Mouse (Mus musculus) kidney, adult 2 months (tissue): ENCODE results near the gene Tank. TPM values are rescaled to one million over a fixed set of nuclear protein-coding genes. Genes with fewer than 3 reads are reported as not detected.

Experiments
- DNase-seq: peaks from one replicate; pipeline ENCODE4 v3.0.0; 2021
- H3K27ac ChIP-seq: fragments of 200-500 bp; 2 replicates; pipeline ENCODE4 v1.5.1; 2012; ENCODE audit warnings: low read depth, low read length, control low read depth, inconsistent platforms; ENCODE audit not compliant: insufficient read depth
- H3K27me3 ChIP-seq: fragments of 200-500 bp; replicated peaks from 2 replicates; pipeline ENCODE4 v1.6.1; 2012; ENCODE audit warnings: mild to moderate bottlenecking, moderate library complexity, low read length, inconsistent platforms; ENCODE audit not compliant: control insufficient read depth, insufficient read depth
- H3K36me3 ChIP-seq: fragments of 200-500 bp; 2 replicates; pipeline ENCODE4 v1.6.1; 2012; ENCODE audit warnings: mild to moderate bottlenecking, moderate library complexity, low read length, inconsistent platforms; ENCODE audit not compliant: control insufficient read depth, insufficient read depth
- H3K4me1 ChIP-seq: fragments of 200-500 bp; 2 replicates; pipeline ENCODE4 v1.6.1; 2011; ENCODE audit warnings: low read length; ENCODE audit not compliant: control insufficient read depth, insufficient read depth
- H3K4me3 ChIP-seq: fragments of 200-500 bp; 2 replicates; pipeline ENCODE4 v1.5.1; 2011; ENCODE audit warnings: mild to moderate bottlenecking, low read depth, low read length, control low read depth; ENCODE audit not compliant: insufficient read depth
- CTCF ChIP-seq: fragments of 200-500 bp; conservative IDR thresholded peaks from 2 replicates; pipeline ENCODE4 v1.5.1; 2011; ENCODE audit warnings: low read depth, mild to moderate bottlenecking, control low read depth, low read length, moderate library complexity, mixed read lengths; ENCODE audit not compliant: insufficient read depth, insufficient read length
- POLR2A ChIP-seq: fragments of 200-500 bp; IDR thresholded peaks from one replicate; pipeline ENCODE4 v1.6.1; 2011; ENCODE audit warnings: low read depth, low read length, control low read depth
- WGBS: fragments of 180-500 bp; shearing (Covaris S2); methylation state at CpG from one replicate; pipeline ENCODE4 v1.1.7; 2018; 5-methylcytosine and 5-hydroxymethylcytosine counted together
- polyA plus RNA-seq: library from polyadenylated mRNA; depleted of rRNA; stranded (reverse); fragments of >200 nt; gene quantifications from 2 replicates; pipeline ENCODE4 v1.2.3, GENCODE M21; 2012; rRNA removed

The Tank gene
- 4.5 and 6.4 TPM in 2 replicates for polyA plus RNA-seq

GRCm38 (mm10) chr2:61578433-61578832 is at the start of gene Tank:
Tank (plus strand) TSS chr2:61578585.
- TF ChIP-seq CTCF: no peak
- TF ChIP-seq POLR2A: no peak
- no peak within 1 kb of the TSS for H3K27ac ChIP-seq
- no peaks in the 10 kb centered on the region for H3K27me3 ChIP-seq
- no peak for DNase-seq
- 85% methylated on average over 10 of the region's 10 CpGs for WGBS
- H3K36me3 ChIP-seq: no peaks in the 10 kb centered on the region
- H3K4me3 ChIP-seq: no peak within 1 kb of the TSS
- H3K4me1 ChIP-seq: no peaks in the 10 kb centered on the region

DNA sequence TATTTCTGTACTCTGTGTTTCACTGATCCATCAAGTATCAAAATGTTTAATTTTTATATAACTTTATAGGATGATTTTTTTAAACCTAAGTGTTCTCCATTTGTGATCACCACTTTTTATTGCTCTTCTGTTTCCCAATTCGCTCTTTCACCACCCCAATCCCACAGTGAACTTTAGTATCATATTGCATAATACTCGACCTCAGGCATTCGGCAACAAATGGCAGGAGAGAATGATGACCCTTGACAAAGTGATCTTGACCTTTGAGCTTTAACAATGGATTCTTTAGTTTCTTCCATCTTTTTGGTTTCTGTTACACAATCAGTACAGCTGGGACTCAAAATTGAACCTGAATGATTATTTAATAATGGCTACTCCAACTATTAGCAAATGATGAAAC is 46.1 kb upstream of the Tank start:
- H3K36me3 ChIP-seq: no peaks in the 10 kb centered on the region
- no peak overlapping the region for H3K27ac ChIP-seq
- no peak for DNase-seq
- H3K27me3 ChIP-seq: no peaks in the 10 kb centered on the region
- TF ChIP-seq CTCF (no peak), POLR2A (no peak)
- H3K4me1 ChIP-seq: no peaks in the 10 kb centered on the region
- 72% methylated on average over 3 of the region's 3 CpGs for WGBS
- H3K4me3 ChIP-seq: no peak overlapping the region

- Histone ChIP-seq H3K4me3 (no peak overlapping the region), H3K27ac (no peak overlapping the region), H3K36me3 (no peaks in the 10 kb centered on the region), H3K27me3 (no peaks in the 10 kb centered on the region), H3K4me1 (no peaks in the 10 kb centered on the region)
- TF ChIP-seq POLR2A: no peak
- TF ChIP-seq CTCF: no peak
- DNase-seq: peak; percentile 12
- 57% methylated on average over 2 of the region's 2 CpGs for WGBS
Measured at GRCm38 (mm10) chr2:61533131-61533530, 45.3 kb upstream of the Tank start.

- no peaks in the 10 kb centered on the region for H3K27me3 ChIP-seq
- H3K27ac ChIP-seq: no peak overlapping the region
- no peak for TF ChIP-seq POLR2A
- no peak for TF ChIP-seq CTCF
- H3K4me3 ChIP-seq: no peak overlapping the region
- 82% methylated on average over 2 of the region's 2 CpGs for WGBS
- no peaks in the 10 kb centered on the region for H3K4me1 ChIP-seq
- DNase-seq: no peak
- no peaks in the 10 kb centered on the region for H3K36me3 ChIP-seq
Measured at GRCm38 (mm10) chr2:61536901-61537300, 41.5 kb upstream of the Tank start.

- Histone ChIP-seq H3K36me3 (no peaks in the 10 kb centered on the region), H3K27ac (no peak overlapping the region), H3K4me3 (no peak overlapping the region), H3K4me1 (no peaks in the 10 kb centered on the region), H3K27me3 (no peaks in the 10 kb centered on the region)
- WGBS: 24% methylated on average over 2 of the region's 2 CpGs
- no peak for TF ChIP-seq POLR2A
- no peak for TF ChIP-seq CTCF
- DNase-seq: no peak
Measured at GRCm38 (mm10) chr2:61539378-61539777, 39.0 kb upstream of the Tank start.

DNA sequence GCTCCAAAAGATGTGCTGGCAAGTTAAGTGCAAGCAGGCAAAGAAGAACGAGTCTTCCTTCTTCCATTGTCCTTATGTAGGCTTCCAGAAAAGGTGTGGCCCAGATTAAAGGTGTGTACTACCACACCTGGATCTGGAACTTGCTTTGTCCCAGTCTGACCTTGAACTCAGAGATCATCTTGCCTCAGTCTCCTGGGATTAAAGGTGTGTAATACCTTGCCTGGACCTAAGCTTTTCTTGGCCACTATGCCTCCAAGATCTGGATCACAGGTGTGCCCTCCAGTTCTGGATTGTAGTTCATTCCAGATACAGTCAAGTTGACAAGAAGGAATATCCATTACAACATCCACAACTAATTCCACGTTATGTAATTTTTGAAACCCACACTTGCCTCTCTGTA is 36.0 kb upstream of the Tank start:
- Histone ChIP-seq H3K4me1 (no peaks in the 10 kb centered on the region), H3K27ac (no peak overlapping the region), H3K36me3 (no peaks in the 10 kb centered on the region), H3K27me3 (no peaks in the 10 kb centered on the region), H3K4me3 (no peak overlapping the region)
- TF ChIP-seq POLR2A (no peak), CTCF (no peak)
- 88% methylated on average over 2 of the region's 2 CpGs for WGBS
- DNase-seq: no peak

DNA sequence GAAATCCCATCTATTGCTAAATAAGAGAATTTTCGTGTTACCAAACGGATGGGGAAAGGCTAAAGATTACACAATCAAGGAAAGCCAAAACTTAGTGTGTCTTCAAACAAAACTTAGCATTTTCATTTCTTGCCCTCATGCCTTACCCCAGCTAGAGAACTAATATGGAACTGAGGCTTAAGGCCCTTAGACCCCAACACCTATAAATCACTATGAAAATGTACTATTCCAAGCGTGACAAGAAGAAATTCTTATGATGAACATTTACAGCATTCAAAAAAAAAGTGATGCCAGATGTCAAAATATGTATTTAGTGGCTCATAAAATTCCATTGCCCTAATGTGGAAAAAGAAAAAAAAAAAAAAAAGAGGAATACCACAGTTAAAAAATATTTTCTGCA is 32.7 kb upstream of the Tank start:
- no peak for TF ChIP-seq POLR2A
- no peak for TF ChIP-seq CTCF
- Histone ChIP-seq H3K27me3 (no peaks in the 10 kb centered on the region; the same call in 1 of the 2 replicates), H3K27ac (no peak overlapping the region), H3K4me3 (no peak overlapping the region), H3K4me1 (no peaks in the 10 kb centered on the region), H3K36me3 (no peaks in the 10 kb centered on the region)
- WGBS: 75% methylated on average over 3 of the region's 3 CpGs
- DNase-seq: no peak

GRCm38 (mm10) chr2:61548021-61548420 is 30.4 kb upstream of the Tank start:
- 70% methylated on average over 2 of the region's 2 CpGs for WGBS
- TF ChIP-seq POLR2A (no peak), CTCF (no peak)
- Histone ChIP-seq H3K36me3 (no peaks in the 10 kb centered on the region), H3K4me3 (no peak overlapping the region), H3K27ac (no peak overlapping the region), H3K4me1 (no peaks in the 10 kb centered on the region), H3K27me3 (no peaks in the 10 kb centered on the region; the same call in 1 of the 2 replicates)
- no peak for DNase-seq
